ENCODE assay signal across 8 mouse cellular contexts in the genomic region with DNA sequence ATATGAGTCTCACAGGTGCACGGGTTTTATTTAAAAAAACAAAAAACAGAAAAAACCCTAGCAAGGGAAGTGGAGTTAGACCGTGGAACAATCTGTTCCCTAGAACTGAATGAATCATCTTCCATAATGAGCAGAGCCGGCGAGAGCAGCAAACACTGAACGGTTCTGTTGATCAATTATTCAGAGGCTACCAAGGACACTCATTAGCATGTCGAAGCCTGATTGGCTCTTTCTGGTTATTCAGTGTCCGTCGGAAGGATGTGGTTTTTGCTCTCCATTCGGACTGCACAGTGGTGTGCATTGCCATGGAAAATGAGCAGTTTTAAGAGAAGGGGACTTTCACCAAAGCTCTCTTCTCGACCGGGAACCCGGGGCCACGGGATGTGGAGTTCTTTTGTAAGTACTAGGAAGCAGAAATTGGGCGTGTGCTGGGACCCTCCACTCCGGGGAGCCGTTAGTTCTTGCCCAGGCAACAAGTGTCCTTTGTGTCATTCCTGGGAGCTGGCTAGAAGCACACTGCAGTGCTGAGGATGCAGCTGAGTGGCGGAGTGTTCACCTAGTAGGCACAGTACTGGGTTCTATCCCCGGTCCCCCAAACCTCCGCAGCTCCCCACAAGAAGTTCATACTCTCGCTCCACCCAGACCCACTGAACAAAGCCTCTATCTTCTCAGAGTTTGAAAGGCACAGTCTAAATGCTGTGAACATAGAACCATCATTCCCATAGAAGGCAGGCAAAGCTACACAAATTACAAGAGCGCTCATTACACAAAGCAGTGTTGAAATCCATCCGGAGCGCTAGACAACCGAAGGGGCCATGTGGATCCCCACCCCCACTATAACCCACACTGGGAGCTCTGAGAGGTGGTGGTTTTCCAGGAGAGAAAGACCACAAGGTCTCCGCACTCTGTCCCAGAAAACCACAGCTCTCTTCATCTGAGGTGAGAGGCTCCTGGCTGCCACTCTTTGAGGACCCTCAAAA.
DNase-seq lines count a peak whose midpoint lies in the region; ATAC-seq and TF ChIP-seq lines count a peak whose summit lies in the region.

No protein-coding gene starts in this region.

- H3K4me2 ChIP-seq in lung, embryonic 15.5 days: peak overlapping the region; percentile 20
- peak overlapping the region; percentile 48 for H3K4me2 ChIP-seq in hindbrain, embryonic 13.5 days
- peak overlapping the region; percentile 52 for H3K4me2 ChIP-seq in midbrain, embryonic 13.5 days (replicated peaks)
- no peak overlapping the region for H3K4me2 ChIP-seq in stomach, postnatal 0 days (replicated peaks; ENCODE audit: low read depth)
- no peak overlapping the region for H3K4me2 ChIP-seq in heart, embryonic 11.5 days

- no peak for ATAC-seq in lung, embryonic 15.5 days (ENCODE audit: borderline replicate concordance, extremely low read depth, low FRiP score, low TSS enrichment)
- peak; percentile 90 for ATAC-seq in hindbrain, embryonic 13.5 days (ENCODE audit: low FRiP score)
- peak; percentile 90 for ATAC-seq in midbrain, embryonic 13.5 days
- peak; percentile 74; the same call in 1 of the 2 replicates for ATAC-seq in stomach, postnatal 0 days (ENCODE audit: low FRiP score, low TSS enrichment)
- ATAC-seq in heart, embryonic 11.5 days (replicated peaks; ENCODE audit: insufficient number of reproducible peaks, low FRiP score, low TSS enrichment): no peak

- H3K9ac ChIP-seq in lung, embryonic 15.5 days: no peak overlapping the region
- no peak overlapping the region; the same call in 1 of the 2 replicates for H3K9ac ChIP-seq in hindbrain, embryonic 13.5 days
- peak overlapping the region; percentile 36; the same call in 1 of the 2 replicates for H3K9ac ChIP-seq in midbrain, embryonic 13.5 days (replicated peaks)
- H3K9ac ChIP-seq in stomach, postnatal 0 days (ENCODE audit: low read length): no peak overlapping the region
- no peak overlapping the region for H3K9ac ChIP-seq in heart, embryonic 11.5 days (ENCODE audit: low read depth, low read length)

- no peaks in the 10 kb centered on the region for H3K27me3 ChIP-seq in lung, embryonic 15.5 days
- no peaks in the 10 kb centered on the region for H3K27me3 ChIP-seq in hindbrain, embryonic 13.5 days
- peaks cover 6% of the 10 kb centered on the region; the same call in 1 of the 2 replicates for H3K27me3 ChIP-seq in midbrain, embryonic 13.5 days
- no peaks in the 10 kb centered on the region for H3K27me3 ChIP-seq in stomach, postnatal 0 days (ENCODE audit: control insufficient read depth, insufficient read depth, low read length)
- peaks cover 10% of the 10 kb centered on the region for H3K27me3 ChIP-seq in heart, embryonic 11.5 days (ENCODE audit: control insufficient read depth, insufficient read depth, low read length)

- no peaks in the 10 kb centered on the region for H3K9me3 ChIP-seq in lung, embryonic 15.5 days
- H3K9me3 ChIP-seq in hindbrain, embryonic 13.5 days: no peaks in the 10 kb centered on the region
- H3K9me3 ChIP-seq in midbrain, embryonic 13.5 days: no peaks in the 10 kb centered on the region
- no peaks in the 10 kb centered on the region for H3K9me3 ChIP-seq in stomach, postnatal 0 days (ENCODE audit: control insufficient read depth, low read length)
- no peaks in the 10 kb centered on the region for H3K9me3 ChIP-seq in heart, embryonic 11.5 days (replicated peaks; ENCODE audit: control insufficient read depth, low read length)

- intact Hi-C loops in left cerebral cortex, postnatal 10 days (cut with DNase I): no loop called here

- WGBS in lung, embryonic 15.5 days: 55% methylated on average over 25 of the region's 25 CpGs
- WGBS in hindbrain, embryonic 13.5 days: 34% methylated on average over 25 of the region's 25 CpGs
- 32% methylated on average over 25 of the region's 25 CpGs for WGBS in midbrain, embryonic 13.5 days
- 52% methylated on average over 25 of the region's 25 CpGs for WGBS in stomach, postnatal 0 days
- WGBS in heart, embryonic 11.5 days (ENCODE audit: insufficient replicate concordance): 70% methylated on average over 25 of the region's 25 CpGs

- H3K4me1 ChIP-seq in lung, embryonic 15.5 days: no peaks in the 10 kb centered on the region
- peaks cover 24% of the 10 kb centered on the region for H3K4me1 ChIP-seq in hindbrain, embryonic 13.5 days (replicated peaks)
- H3K4me1 ChIP-seq in midbrain, embryonic 13.5 days (replicated peaks): peaks cover 24% of the 10 kb centered on the region
- no peaks in the 10 kb centered on the region for H3K4me1 ChIP-seq in stomach, postnatal 0 days (replicated peaks; ENCODE audit: control insufficient read depth, insufficient read depth)
- H3K4me1 ChIP-seq in heart, embryonic 11.5 days (ENCODE audit: control insufficient read depth, insufficient read depth, low read length): no peaks in the 10 kb centered on the region

- TF ChIP-seq EP300 in stomach, postnatal 0 days (optimal IDR thresholded peaks at IDR 0.05): no peak

- no peak overlapping the region for H3K4me3 ChIP-seq in lung, embryonic 15.5 days
- peak overlapping the region; percentile 26 for H3K4me3 ChIP-seq in hindbrain, embryonic 13.5 days
- H3K4me3 ChIP-seq in midbrain, embryonic 13.5 days (replicated peaks): peak overlapping the region; percentile 31
- no peak overlapping the region for H3K4me3 ChIP-seq in stomach, postnatal 0 days (ENCODE audit: low read depth, low read length)
- no peak overlapping the region for H3K4me3 ChIP-seq in heart, embryonic 11.5 days (ENCODE audit: low read depth, low read length)

- H3K27ac ChIP-seq in lung, embryonic 15.5 days: no peak overlapping the region
- H3K27ac ChIP-seq in hindbrain, embryonic 13.5 days: peak overlapping the region; percentile 65
- peak overlapping the region; percentile 84 for H3K27ac ChIP-seq in midbrain, embryonic 13.5 days
- H3K27ac ChIP-seq in stomach, postnatal 0 days (replicated peaks): peak overlapping the region; percentile 53; the same call in 1 of the 2 replicates
- H3K27ac ChIP-seq in heart, embryonic 11.5 days (ENCODE audit: low read depth, low read length): no peak overlapping the region

- no peak for TF ChIP-seq CTCF in stomach, postnatal 0 days (IDR thresholded peaks at IDR 0.05; ENCODE audit: low read depth)

- DNase-seq in lung, postnatal 25 days (ENCODE audit: low spot score): no peak
- peak; percentile 67 for DNase-seq in embryo, embryonic 10 days (ENCODE audit: low spot score)
- DNase-seq in left cerebral cortex, postnatal 10 days (ENCODE audit: extremely low spot score in 1 of 2, low spot score in 2 of 2): peak; percentile 61 to 76
- DNase-seq in stomach, postnatal 0 days (ENCODE audit: low spot score): peak; percentile 21

- no peaks in the 10 kb centered on the region for H3K36me3 ChIP-seq in lung, embryonic 15.5 days
- no peaks in the 10 kb centered on the region for H3K36me3 ChIP-seq in hindbrain, embryonic 13.5 days
- no peaks in the 10 kb centered on the region for H3K36me3 ChIP-seq in midbrain, embryonic 13.5 days
- H3K36me3 ChIP-seq in stomach, postnatal 0 days (ENCODE audit: control insufficient read depth, insufficient read depth, low read length): no peaks in the 10 kb centered on the region
- H3K36me3 ChIP-seq in heart, embryonic 11.5 days (ENCODE audit: control insufficient read depth, insufficient read depth, low read length): no peaks in the 10 kb centered on the region

Comparison
In these comparisons a context has a peak if more than half of its experiments do, and no peak if none do; other contexts are left out.
1. ATAC-seq: peak in hindbrain, embryonic 13.5 days (single experiment), midbrain, embryonic 13.5 days (single experiment) and stomach, postnatal 0 days (single experiment); none in lung, embryonic 15.5 days (single experiment) and heart, embryonic 11.5 days (single experiment).
2. H3K27ac ChIP-seq: peak in hindbrain, embryonic 13.5 days (single experiment), midbrain, embryonic 13.5 days (single experiment) and stomach, postnatal 0 days (single experiment); none in lung, embryonic 15.5 days (single experiment) and heart, embryonic 11.5 days (single experiment).
3. H3K4me2 ChIP-seq: peak in lung, embryonic 15.5 days (single experiment), hindbrain, embryonic 13.5 days (single experiment) and midbrain, embryonic 13.5 days (single experiment); none in stomach, postnatal 0 days (single experiment) and heart, embryonic 11.5 days (single experiment).
4. H3K4me3 ChIP-seq: peak in hindbrain, embryonic 13.5 days (single experiment) and midbrain, embryonic 13.5 days (single experiment); none in lung, embryonic 15.5 days (single experiment), stomach, postnatal 0 days (single experiment) and heart, embryonic 11.5 days (single experiment).